Mouse (Mus musculus) testis, adult 2 months (tissue): ENCODE data around the gene Kcnq4.

Experiments used
- CTCF ChIP-seq: fragments of 200-500 bp; IDR thresholded peaks from 2 replicates; pipeline ENCODE4 v1.5.1; 2012; ENCODE audit warnings: low read depth, mild to moderate bottlenecking, inconsistent platforms, low read length, moderate library complexity; ENCODE audit not compliant: control insufficient read depth, insufficient read depth, insufficient replicate concordance
- POLR2A ChIP-seq: fragments of 200-500 bp; IDR thresholded peaks from 2 replicates; pipeline ENCODE4 v1.6.1; 2012; ENCODE audit warnings: low read depth, mild to moderate bottlenecking, inconsistent platforms, low read length, moderate library complexity; ENCODE audit not compliant: control insufficient read depth

DNA sequence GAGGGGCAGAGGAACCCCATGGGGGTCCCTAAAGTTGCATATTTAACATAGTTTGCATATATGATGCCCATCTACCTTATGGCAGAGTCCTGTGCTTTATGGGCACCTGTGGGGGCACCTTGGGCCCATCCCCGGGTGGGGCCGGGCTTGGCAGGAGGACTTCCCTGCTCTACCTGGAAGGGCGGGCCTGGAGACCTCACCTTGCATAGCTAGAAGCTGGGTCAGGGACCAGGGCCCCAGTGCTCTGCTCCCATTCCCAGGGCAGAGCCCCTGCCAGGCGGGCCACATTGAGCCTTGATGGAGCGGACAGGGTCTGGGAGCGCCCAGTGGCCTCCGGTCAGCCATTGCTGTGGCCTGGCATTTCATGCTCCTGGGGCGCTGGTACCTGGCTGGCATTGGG is 51.1 kb downstream of the Kcnq4 start:
- no peak for TF ChIP-seq CTCF
- TF ChIP-seq POLR2A: no peak
